Mouse (Mus musculus): ENCODE data around the gene Pspc1. TPM values are rescaled to one million over a fixed set of nuclear protein-coding genes. Genes with fewer than 3 reads are reported as not detected.

Pspc1 gene
- 73.9 TPM for polyA plus RNA-seq (2017; shearing (Covaris generic))

GRCm38 (mm10) chr14:56778200-56778932, at the start of gene Pspc1:
TSS of gene Pspc1 (minus strand) at chr14:56778316.

GRCm38 (mm10) chr14:56811701-56812339, 33.7 kb upstream of the Pspc1 start, which contains the start of gene Zmym5:
TSS of gene Zmym5 (minus strand) at chr14:56811716.

Other genes with a start within 250 kb of the Pspc1 start
- 6.1 TPM for gene Cenpj, start 202.9 kb downstream of the Pspc1 start, polyA plus RNA-seq (2017; shearing (Covaris generic))
- gene Parp4, start 202.7 kb downstream of the Pspc1 start, polyA plus RNA-seq (2017; shearing (Covaris generic)): 13.9 TPM
- gene Mphosph8, start 110.1 kb downstream of the Pspc1 start, polyA plus RNA-seq (2017; shearing (Covaris generic)): 22.9 TPM
- gene Zmym5, start 33.4 kb upstream of the Pspc1 start, polyA plus RNA-seq (2017; shearing (Covaris generic)): 61.8 TPM
- 65.9 TPM for gene Zmym2, start 108.3 kb upstream of the Pspc1 start, polyA plus RNA-seq (2017; shearing (Covaris generic))

Data from effector memory CD4-positive, alpha-beta T cell, adult 7 months (primary cell).